Mouse (Mus musculus) thymus, adult 2 months (tissue): ENCODE data around the gene D630045J12Rik. TPM values are rescaled to one million over a fixed set of nuclear protein-coding genes. Genes with fewer than 3 reads are reported as not detected.
A peak's percentile ranks its signal among the peaks of the same experiment; 100 is the strongest.

Experiments
- DNase-seq: peaks from one replicate; pipeline ENCODE4 v3.0.0; 2021
- H3K27ac ChIP-seq: fragments of 200-500 bp; 2 replicates; pipeline ENCODE4 v1.5.1; 2012; ENCODE audit warnings: low read length, control low read depth; ENCODE audit not compliant: control insufficient read depth, insufficient read depth
- H3K27me3 ChIP-seq: fragments of 200-500 bp; 2 replicates; pipeline ENCODE4 v1.6.1; 2012; ENCODE audit warnings: mild to moderate bottlenecking, low read length, moderate library complexity, mixed read lengths; ENCODE audit not compliant: control insufficient read depth, insufficient read depth
- H3K36me3 ChIP-seq: fragments of 200-500 bp; 2 replicates; pipeline ENCODE4 v1.6.1; 2012; ENCODE audit warnings: mild to moderate bottlenecking, low read length, moderate library complexity; ENCODE audit not compliant: control insufficient read depth, insufficient read depth
- H3K4me1 ChIP-seq: fragments of 200-500 bp; replicated peaks from 2 replicates; pipeline ENCODE4 v1.6.1; 2012; ENCODE audit warnings: low read length; ENCODE audit not compliant: control insufficient read depth, insufficient read depth
- H3K4me3 ChIP-seq: fragments of 200-500 bp; 2 replicates; pipeline ENCODE4 v1.5.1; 2012; ENCODE audit warnings: mild to moderate bottlenecking, low read length, control low read depth, moderate library complexity; ENCODE audit not compliant: control insufficient read depth, insufficient read depth
- CTCF ChIP-seq: fragments of 200-500 bp; IDR thresholded peaks from 2 replicates; pipeline ENCODE4 v1.5.1; 2012; ENCODE audit warnings: mild to moderate bottlenecking, control low read depth, low read length, moderate library complexity, borderline replicate concordance; ENCODE audit not compliant: control insufficient read depth, poor library complexity, insufficient read depth; ENCODE audit errors: extremely low read depth
- POLR2A ChIP-seq: fragments of 200-500 bp; IDR thresholded peaks from 2 replicates; pipeline ENCODE4 v1.6.1; 2012; ENCODE audit warnings: mild to moderate bottlenecking, low read length, control low read depth, moderate library complexity; ENCODE audit not compliant: control insufficient read depth, poor library complexity, insufficient read depth; ENCODE audit errors: extremely low read depth
- WGBS: fragments of 180-500 bp; shearing (Covaris S2); methylation state at CpG from one replicate; pipeline ENCODE4 v1.1.7; 2018; 5-methylcytosine and 5-hydroxymethylcytosine counted together
- polyA plus RNA-seq: library from polyadenylated mRNA; depleted of rRNA; stranded (reverse); fragments of >200 nt; gene quantifications from 2 replicates; pipeline ENCODE4 v1.2.3, GENCODE M21; 2012; rRNA removed

D630045J12Rik gene
- 0.82 and 1.4 TPM in 2 replicates for polyA plus RNA-seq

DNA sequence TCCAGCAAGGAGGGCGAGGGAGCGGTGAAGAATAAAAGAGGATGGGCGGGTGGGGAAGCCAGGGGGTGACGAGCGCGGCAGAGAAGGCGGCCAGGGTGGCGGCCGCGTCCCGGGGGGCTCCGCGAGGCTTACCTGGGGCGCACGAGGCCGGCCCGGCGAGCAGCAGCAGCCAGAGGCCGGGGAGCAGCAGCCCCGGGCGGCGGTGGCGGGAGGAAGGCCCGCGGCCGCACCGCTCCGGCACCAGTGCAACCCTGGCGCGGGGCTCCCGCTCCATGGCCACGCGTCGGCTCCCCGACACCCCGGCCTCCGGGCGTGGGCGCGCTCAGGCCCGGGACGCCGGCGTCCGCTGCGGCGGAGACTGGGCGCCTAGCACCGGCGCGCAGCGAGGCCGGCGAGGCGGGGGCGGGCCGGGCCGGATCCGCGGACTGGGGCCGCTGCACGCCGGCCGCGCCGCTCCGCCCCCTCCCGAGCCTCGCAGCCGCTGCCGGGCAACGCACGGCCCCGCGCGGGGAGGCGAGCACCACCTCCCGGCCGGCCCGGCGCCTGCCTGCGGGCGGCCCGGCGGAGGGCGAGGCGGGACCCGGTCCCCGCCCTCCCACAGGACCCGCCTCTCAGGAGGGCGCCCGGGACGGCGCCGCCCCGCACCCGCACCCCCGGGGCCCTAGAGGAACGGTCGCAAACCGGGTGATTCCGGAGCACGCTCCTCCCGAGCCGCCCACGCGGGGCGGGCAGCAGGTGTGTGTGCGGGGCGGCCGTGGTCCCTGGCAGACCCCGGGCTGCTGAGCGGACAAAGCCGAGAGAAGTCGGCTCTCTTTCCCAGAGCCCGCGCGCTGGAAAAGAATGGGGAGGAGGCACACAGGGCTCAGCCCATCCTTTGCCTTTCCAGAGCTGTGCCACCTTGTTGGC is at the start of gene D630045J12Rik:
TSS of gene D630045J12Rik (minus strand) at position 274 of the 906 bp plus-strand sequence.
- Histone ChIP-seq H3K4me1 (peaks cover 11% of the 10 kb centered on the region; the same call in 1 of the 2 replicates), H3K4me3 (peak within 1 kb of the TSS; percentile 48), H3K36me3 (no peaks in the 10 kb centered on the region), H3K27me3 (no peaks in the 10 kb centered on the region), H3K27ac (no peak within 1 kb of the TSS)
- peak; percentile 62 for DNase-seq
- WGBS = 1% methylated on average over 111 of the region's 118 CpGs
- TF ChIP-seq POLR2A = no peak
- no peak for TF ChIP-seq CTCF

- TF ChIP-seq POLR2A = peak; percentile 36; the same call in 1 of the 2 replicates
- TF ChIP-seq CTCF = no peak
- WGBS = under 1% methylated on average over 70 of the region's 70 CpGs
- no peaks in the 10 kb centered on the region for H3K36me3 ChIP-seq
- peak within 1 kb of the TSS; percentile 59 for H3K4me3 ChIP-seq
- no peak within 1 kb of the TSS for H3K27ac ChIP-seq
- H3K27me3 ChIP-seq = no peaks in the 10 kb centered on the region
- H3K4me1 ChIP-seq = peaks cover 4% of the 10 kb centered on the region
- DNase-seq = peak; percentile 59
These were observed 45.1 kb upstream of the D630045J12Rik start, which contains the start of gene Zc3hav1l for GRCm38 (mm10) chr6:38298761-38299401. Zc3hav1l (minus strand) TSS chr6:38299259.

- H3K27ac ChIP-seq = no peak overlapping the region
- peak overlapping the region; percentile 59 for H3K4me3 ChIP-seq
- TF ChIP-seq POLR2A (no peak), CTCF (no peak)
- H3K4me1 ChIP-seq = peaks cover 4% of the 10 kb centered on the region
- no peaks in the 10 kb centered on the region for H3K27me3 ChIP-seq
- peak; percentile 16 for DNase-seq
- H3K36me3 ChIP-seq = no peaks in the 10 kb centered on the region
- whole genome bisulfite sequencing = 2% methylated on average over 10 of the region's 10 CpGs
These were observed 44.4 kb upstream of the D630045J12Rik start for GRCm38 (mm10) chr6:38298246-38298635.

- Histone ChIP-seq H3K27me3 (no peaks in the 10 kb centered on the region), H3K4me3 (no peak overlapping the region), H3K36me3 (peaks cover 2% of the 10 kb centered on the region; the same call in 1 of the 2 replicates), H3K27ac (no peak overlapping the region), H3K4me1 (peaks cover 4% of the 10 kb centered on the region)
- TF ChIP-seq CTCF = no peak
- TF ChIP-seq POLR2A = no peak
- WGBS = 68% methylated on average over 12 of the region's 12 CpGs
- DNase-seq = no peak
These were observed 43.9 kb upstream of the D630045J12Rik start for GRCm38 (mm10) chr6:38297580-38298245.

DNA sequence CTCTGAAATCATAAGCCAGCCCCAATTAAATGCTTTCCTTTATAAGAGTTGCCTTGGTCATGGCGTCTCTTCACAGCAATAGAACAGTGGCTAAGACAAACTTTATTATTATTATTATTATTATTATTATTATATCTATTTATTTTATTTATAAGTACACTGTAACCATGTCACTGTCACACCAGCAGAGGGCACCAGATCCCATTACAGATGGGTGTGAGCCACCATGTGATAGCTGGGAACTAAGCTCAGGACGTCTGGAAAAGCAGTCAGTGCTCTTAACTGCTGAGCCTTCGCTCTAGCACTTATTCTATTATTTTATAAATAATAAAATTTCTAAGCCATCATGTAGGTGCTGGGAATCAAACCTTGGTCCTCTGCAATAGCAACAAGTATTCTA is 39.9 kb upstream of the D630045J12Rik start:
- no peaks in the 10 kb centered on the region for H3K27me3 ChIP-seq
- H3K27ac ChIP-seq = no peak overlapping the region
- TF ChIP-seq CTCF = no peak
- TF ChIP-seq POLR2A = no peak
- 86% methylated on average over 3 of the region's 3 CpGs for WGBS
- H3K36me3 ChIP-seq = peaks cover 5% of the 10 kb centered on the region; the same call in 1 of the 2 replicates
- H3K4me3 ChIP-seq = no peak overlapping the region
- no peak for DNase-seq
- H3K4me1 ChIP-seq = peaks cover 4% of the 10 kb centered on the region
